Mouse (Mus musculus) intestine, embryonic 16.5 days (tissue): ENCODE measurements around the gene Depdc1b. TPM values are rescaled to one million over a fixed set of nuclear protein-coding genes. Genes with fewer than 3 reads are reported as not detected.

ENCODE experiments used
- ATAC-seq: fragments of 200-750 bp; cut with Nextera tagmentation; 2 replicates; pipeline ENCODE4 v1.8.0; 2017; ENCODE audit warnings: moderate TSS enrichment, moderate library complexity
- H3K27ac ChIP-seq: fragments of 300-500 bp; sonication (generic); 2 replicates; pipeline ENCODE4 v1.5.1; 2014; ENCODE audit warnings: mild to moderate bottlenecking, low read length
- H3K27me3 ChIP-seq: fragments of 300-500 bp; sonication (generic); replicated peaks from 2 replicates; pipeline ENCODE4 v1.6.1; 2014; ENCODE audit warnings: low read length, control low read depth, mixed read lengths; ENCODE audit not compliant: control insufficient read depth, insufficient read depth
- H3K36me3 ChIP-seq: fragments of 300-500 bp; sonication (generic); 2 replicates; pipeline ENCODE4 v1.6.1; 2014; ENCODE audit warnings: low read length, control low read depth; ENCODE audit not compliant: control insufficient read depth, insufficient read depth
- H3K4me1 ChIP-seq: fragments of 300-500 bp; sonication (generic); 2 replicates; pipeline ENCODE4 v1.6.1; 2014; ENCODE audit warnings: low read length, control low read depth, mixed read lengths; ENCODE audit not compliant: control insufficient read depth, insufficient read depth
- H3K4me2 ChIP-seq: fragments of 300-500 bp; sonication (generic); 2 replicates; pipeline ENCODE4 v1.6.1; 2014; ENCODE audit warnings: low read depth, low read length, control low read depth
- H3K4me3 ChIP-seq: fragments of 300-500 bp; sonication (generic); 2 replicates; pipeline ENCODE4 v1.5.1; 2014; ENCODE audit warnings: mild to moderate bottlenecking, low read length
- H3K9ac ChIP-seq: fragments of 300-500 bp; sonication (generic); 2 replicates; pipeline ENCODE4 v1.6.1; 2014; ENCODE audit warnings: low read depth, low read length
- H3K9me3 ChIP-seq: fragments of 300-500 bp; sonication (generic); 2 replicates; pipeline ENCODE4 v1.6.1; 2016; ENCODE audit warnings: low read length, control low read depth; ENCODE audit not compliant: control insufficient read depth
- WGBS: fragments of 180-500 bp; shearing (Covaris S2); extraction: QIAGEN DNeasy Blood & Tissue Kit; methylation state at CpG from one replicate; pipeline ENCODE4 v1.1.7; 2014; 5-methylcytosine and 5-hydroxymethylcytosine counted together
- polyA plus RNA-seq: library from polyadenylated mRNA; unstranded; fragments of >200 nt; fragmentation: Nextera tagmentation; extraction: Ambion mirVana; gene quantifications from 2 replicates; pipeline ENCODE4 v1.2.1, GENCODE M21; 2015

Gene Depdc1b
- polyA plus RNA-seq, 1 experiment from 2014 or later: 5.9 TPM

DNA sequence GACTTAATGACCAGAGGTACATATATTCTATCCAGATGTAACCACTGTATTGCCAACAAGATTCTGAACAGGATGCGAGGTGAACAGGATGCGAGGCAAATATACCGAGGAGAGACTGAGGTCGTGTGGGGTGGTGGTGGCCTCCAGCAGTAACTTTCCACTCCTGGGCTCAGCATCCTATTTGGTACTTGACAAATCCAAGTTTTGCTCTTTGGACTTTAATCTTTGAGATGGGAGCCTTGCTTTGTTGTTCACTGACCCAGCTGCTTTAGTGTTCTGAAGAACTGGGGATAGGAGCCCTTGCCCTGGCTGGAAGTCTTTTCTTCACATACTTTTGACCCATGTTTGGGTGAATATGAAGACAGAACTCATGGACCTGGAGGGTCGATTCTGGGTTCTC lies 9.7 kb downstream of the Depdc1b start:
- Histone ChIP-seq H3K27ac (no peak overlapping the region), H3K9me3 (no peaks in the 10 kb centered on the region), H3K36me3 (0 out of 2 replicates have a peak, but pooled peaks cover 4% of the 10 kb centered on the region), H3K4me1 (no peaks in the 10 kb centered on the region), H3K4me3 (no peak overlapping the region), H3K4me2 (no peak overlapping the region), H3K27me3 (no peaks in the 10 kb centered on the region), H3K9ac (no peak overlapping the region)
- 84% methylated on average over 5 of the region's 5 CpGs for WGBS
- ATAC-seq: no peak

DNA sequence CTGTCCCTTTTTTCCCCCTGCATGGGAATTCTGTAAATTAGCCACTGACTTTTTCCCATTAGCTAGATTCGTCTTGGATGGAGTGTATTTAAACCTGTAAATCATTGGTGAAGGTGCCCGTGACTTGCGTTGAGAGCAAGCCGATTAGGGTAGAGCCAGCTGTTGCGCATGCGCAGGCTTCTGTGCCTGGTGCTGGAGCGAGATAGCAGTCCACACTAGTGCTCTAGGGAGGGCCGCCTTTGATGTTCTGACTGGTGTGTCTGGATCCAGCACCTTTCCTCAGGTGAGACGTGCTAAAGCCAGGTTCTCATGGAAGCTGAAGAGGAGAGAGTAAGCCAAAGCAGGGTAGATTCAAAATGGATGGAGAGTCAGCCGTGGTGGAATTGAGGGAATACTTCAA lies 10.2 kb downstream of the Depdc1b start:
- Histone ChIP-seq H3K36me3 (0 out of 2 replicates have a peak, but pooled peaks cover 4% of the 10 kb centered on the region), H3K4me1 (no peaks in the 10 kb centered on the region), H3K4me2 (no peak overlapping the region), H3K9me3 (no peaks in the 10 kb centered on the region), H3K9ac (no peak overlapping the region), H3K27ac (no peak overlapping the region), H3K4me3 (no peak overlapping the region), H3K27me3 (no peaks in the 10 kb centered on the region)
- no peak for ATAC-seq
- 88% methylated on average over 10 of the region's 10 CpGs for WGBS

DNA sequence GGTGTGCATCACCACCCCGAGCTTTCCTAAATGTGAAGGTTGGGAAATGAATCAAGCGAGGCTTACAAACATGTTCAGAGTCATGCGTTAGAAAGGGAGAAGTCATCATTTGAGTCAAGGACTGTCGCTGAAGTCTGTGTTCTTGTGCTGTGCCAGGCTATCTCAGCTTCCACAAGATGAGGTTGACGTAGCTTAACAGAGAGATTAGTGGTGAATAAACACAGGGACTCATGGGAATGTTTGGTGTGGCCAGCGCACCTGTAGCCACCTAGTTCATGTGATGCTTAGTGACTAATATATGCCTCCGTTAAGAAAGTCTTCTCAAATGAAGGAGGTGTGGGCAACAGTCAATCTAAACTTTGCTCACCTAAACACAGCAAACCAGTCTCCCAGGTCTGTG lies 10.9 kb downstream of the Depdc1b start:
- Histone ChIP-seq H3K4me1 (no peaks in the 10 kb centered on the region), H3K4me3 (no peak overlapping the region), H3K27ac (no peak overlapping the region), H3K9ac (no peak overlapping the region), H3K36me3 (0 out of 2 replicates have a peak, but pooled peaks cover 4% of the 10 kb centered on the region), H3K4me2 (no peak overlapping the region), H3K9me3 (no peaks in the 10 kb centered on the region), H3K27me3 (no peaks in the 10 kb centered on the region)
- no peak for ATAC-seq
- 71% methylated on average over 7 of the region's 7 CpGs for WGBS

GRCm38 (mm10) chr13:108328406-108329180 lies 12.5 kb downstream of the Depdc1b start:
- Histone ChIP-seq H3K9ac (no peak overlapping the region), H3K36me3 (0 out of 2 replicates have a peak, but pooled peaks cover 4% of the 10 kb centered on the region), H3K4me2 (no peak overlapping the region), H3K9me3 (no peaks in the 10 kb centered on the region), H3K27me3 (no peaks in the 10 kb centered on the region), H3K4me3 (no peak overlapping the region), H3K27ac (no peak overlapping the region), H3K4me1 (no peaks in the 10 kb centered on the region)
- 90% methylated on average over 21 of the region's 21 CpGs for WGBS
- no peak for ATAC-seq

GRCm38 (mm10) chr13:108329693-108330092 lies 13.6 kb downstream of the Depdc1b start:
- 66% methylated on average over 3 of the region's 3 CpGs for WGBS

GRCm38 (mm10) chr13:108335257-108336003 lies 19.3 kb downstream of the Depdc1b start:
- Histone ChIP-seq H3K27ac (no peak overlapping the region), H3K36me3 (no peaks in the 10 kb centered on the region), H3K4me1 (no peaks in the 10 kb centered on the region; the same call in 1 of the 2 replicates), H3K9ac (no peak overlapping the region), H3K4me2 (no peak overlapping the region), H3K27me3 (no peaks in the 10 kb centered on the region), H3K9me3 (no peaks in the 10 kb centered on the region), H3K4me3 (no peak overlapping the region)
- ATAC-seq: no peak
- 71% methylated on average over 15 of the region's 15 CpGs for WGBS

More at GRCm38 (mm10) chr13:108329693-108330092, 13.6 kb downstream of the Depdc1b start:
- peak; percentile 36; the same call in 1 of the 2 replicates for ATAC-seq
- no peaks in the 10 kb centered on the region for H3K36me3 ChIP-seq
- no peak overlapping the region for H3K27ac ChIP-seq
- H3K4me2 ChIP-seq: no peak overlapping the region
- no peaks in the 10 kb centered on the region for H3K4me1 ChIP-seq
- no peak overlapping the region for H3K9ac ChIP-seq
- H3K9me3 ChIP-seq: no peaks in the 10 kb centered on the region
- no peak overlapping the region for H3K4me3 ChIP-seq
- H3K27me3 ChIP-seq: no peaks in the 10 kb centered on the region

DNA sequence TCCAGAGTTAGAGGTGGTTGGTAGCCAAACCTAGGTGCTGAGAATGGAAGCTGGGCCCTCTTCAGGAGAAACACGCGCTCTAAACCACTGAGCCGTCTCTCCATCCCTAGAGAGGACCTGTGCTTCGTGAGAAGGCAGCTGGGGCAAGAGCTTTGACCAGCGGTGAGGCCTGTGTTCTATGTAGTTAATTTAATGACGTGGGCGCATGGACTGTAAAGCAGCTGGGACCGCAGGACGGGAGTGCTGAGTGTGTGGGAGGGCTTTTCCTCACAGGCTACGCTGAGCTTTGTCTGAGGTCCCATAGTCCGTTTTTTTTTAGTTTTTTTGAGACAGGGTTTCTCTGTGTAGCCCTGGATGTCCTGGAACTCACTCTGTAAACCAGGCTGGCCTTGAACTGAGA lies 20.1 kb downstream of the Depdc1b start:
- Histone ChIP-seq H3K4me3 (no peak overlapping the region), H3K27ac (no peak overlapping the region), H3K4me1 (no peaks in the 10 kb centered on the region; the same call in 1 of the 2 replicates), H3K9ac (no peak overlapping the region), H3K4me2 (no peak overlapping the region), H3K27me3 (no peaks in the 10 kb centered on the region), H3K36me3 (no peaks in the 10 kb centered on the region), H3K9me3 (no peaks in the 10 kb centered on the region)
- ATAC-seq: no peak
- 86% methylated on average over 11 of the region's 11 CpGs for WGBS

DNA sequence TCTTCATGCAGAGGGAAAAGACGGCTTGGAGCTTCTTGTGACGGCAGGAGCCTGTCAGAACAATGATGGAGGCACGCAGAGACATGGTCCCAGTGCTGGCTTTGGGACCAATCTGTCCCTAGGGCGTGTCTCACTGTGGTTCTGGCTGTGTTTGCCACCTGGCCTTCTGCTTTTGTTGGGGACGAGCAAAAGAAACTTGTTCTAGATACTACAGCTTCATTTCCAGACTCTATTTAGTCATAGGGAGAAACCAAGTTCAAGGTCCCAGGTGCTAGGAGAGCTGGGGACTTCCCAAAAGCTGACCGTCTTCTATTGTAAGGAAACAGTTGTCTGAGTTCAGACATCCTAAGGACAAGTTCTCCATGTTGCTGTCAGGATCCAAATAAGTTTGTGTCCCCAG lies 21.2 kb downstream of the Depdc1b start:
- Histone ChIP-seq H3K9me3 (no peaks in the 10 kb centered on the region), H3K27ac (no peak overlapping the region), H3K4me3 (no peak overlapping the region), H3K36me3 (no peaks in the 10 kb centered on the region), H3K27me3 (no peaks in the 10 kb centered on the region), H3K4me1 (no peaks in the 10 kb centered on the region; the same call in 1 of the 2 replicates), H3K4me2 (no peak overlapping the region), H3K9ac (no peak overlapping the region)
- 86% methylated on average over 6 of the region's 6 CpGs for WGBS
- no peak for ATAC-seq

GRCm38 (mm10) chr13:108338076-108338836 lies 22.1 kb downstream of the Depdc1b start:
- 60% methylated on average over 7 of the region's 7 CpGs for WGBS
- Histone ChIP-seq H3K4me2 (no peak overlapping the region), H3K4me3 (no peak overlapping the region), H3K27me3 (no peaks in the 10 kb centered on the region), H3K4me1 (no peaks in the 10 kb centered on the region; the same call in 1 of the 2 replicates), H3K27ac (0 out of 2 replicates have a peak overlapping the region, but pooled peaks have one; percentile 1), H3K9me3 (no peaks in the 10 kb centered on the region), H3K36me3 (no peaks in the 10 kb centered on the region), H3K9ac (no peak overlapping the region)
- peak; percentile 43 for ATAC-seq
